Mouse (Mus musculus): Measurements from ENCODE around the gene Poc1b.

DNA sequence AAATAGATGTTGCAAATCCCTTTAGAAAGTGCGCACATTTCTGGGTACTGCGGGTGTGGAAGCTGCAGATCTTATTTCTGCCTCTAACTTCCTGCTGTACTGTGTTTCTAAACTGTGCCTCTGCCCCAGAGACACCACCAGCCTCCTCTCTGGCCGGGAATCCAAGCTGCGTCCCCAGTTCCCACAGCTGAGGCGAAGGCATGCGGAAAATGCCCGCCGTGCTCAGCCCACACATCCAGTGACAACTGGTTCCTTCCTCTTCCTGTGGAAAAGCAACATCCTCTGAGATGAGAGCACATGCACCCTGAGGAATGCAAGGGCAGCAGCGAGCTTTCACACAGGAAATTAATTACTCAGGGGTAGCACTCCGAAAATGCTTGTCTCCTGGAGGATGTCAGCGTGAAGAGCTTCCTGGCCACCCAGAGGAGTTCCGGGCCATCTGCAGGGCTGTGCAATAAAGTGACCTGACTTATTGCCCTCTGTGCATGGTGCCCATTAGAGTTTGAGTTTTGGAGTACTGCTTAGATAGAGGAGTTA lies 65.2 kb downstream of the Poc1b start:
- TF ChIP-seq CTCF (IDR thresholded peaks at IDR 0.05), result 0 out of 2 replicates have a peak, but pooled peaks have one; percentile 4
- TF ChIP-seq EP300 (IDR thresholded peaks at IDR 0.05), result no peak; the same call in 1 of the 2 replicates
